Mouse (Mus musculus) G1E (cell line): ENCODE measurements around the gene Cyp8b1.

Source experiments
- GATA1 ChIP-seq: IDR thresholded peaks from 2 replicates; pipeline ENCODE4 v1.6.1; 2012; ENCODE audit warnings: borderline replicate concordance, low read length, inconsistent platforms, mixed read lengths
- TAL1 ChIP-seq: conservative IDR thresholded peaks from 2 replicates; pipeline ENCODE4 v1.6.1; 2012; ENCODE audit warnings: low read depth, low read length, inconsistent platforms, mixed read lengths

DNA sequence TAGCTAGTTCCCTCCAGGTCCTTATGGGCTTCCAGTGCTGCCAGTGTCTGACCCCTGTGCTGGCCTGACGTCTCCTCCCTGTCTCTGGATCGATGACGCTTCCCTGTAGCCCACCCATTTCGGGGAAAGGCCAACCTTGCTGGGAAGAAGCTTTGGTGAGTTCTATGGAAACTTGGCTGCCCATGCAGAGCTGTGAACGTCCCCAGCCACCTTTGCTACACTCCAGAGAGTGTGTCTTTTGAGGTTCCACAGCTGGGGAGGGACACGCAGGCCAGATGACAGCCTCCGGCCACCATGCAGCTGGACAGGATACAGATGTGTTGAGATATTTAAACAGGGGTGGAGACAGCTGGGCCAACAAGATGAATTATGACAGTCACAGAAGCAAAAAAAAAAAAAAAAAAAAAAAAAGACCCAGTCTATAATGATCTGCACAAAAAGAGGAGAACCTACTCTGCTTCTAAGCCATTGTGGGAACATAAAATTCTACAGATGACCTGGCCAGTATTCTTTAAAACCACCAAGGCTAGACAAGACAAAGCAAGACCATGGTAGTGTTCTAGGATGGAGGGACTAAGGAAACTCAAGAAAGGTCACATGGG, 20.6 kb downstream of the Cyp8b1 start:
- no peak for TF ChIP-seq TAL1
- TF ChIP-seq GATA1: no peak
